Mouse (Mus musculus): Measurements from ENCODE around the gene Stxbp3.

- TF ChIP-seq CTCF (IDR thresholded peaks at IDR 0.05; ENCODE audit: insufficient read depth, low read depth, low read length) (no peak), POLR2A (IDR thresholded peaks at IDR 0.05; ENCODE audit: insufficient read depth, low read depth, low read length) (no peak)
Measured at GRCm38 (mm10) chr3:108782364-108782895, 57.9 kb downstream of the Stxbp3 start.

All from olfactory bulb, adult 2 months (tissue).